Mouse (Mus musculus) thymus, adult 2 months (tissue): ENCODE measurements around the gene Prr15l. TPM values are rescaled to one million over a fixed set of nuclear protein-coding genes. Genes with fewer than 3 reads are reported as not detected.

ENCODE experiments used
- DNase-seq: peaks from one replicate; pipeline ENCODE4 v3.0.0; 2021
- H3K27ac ChIP-seq: fragments of 200-500 bp; 2 replicates; pipeline ENCODE4 v1.5.1; 2012; ENCODE audit warnings: low read length, control low read depth; ENCODE audit not compliant: control insufficient read depth, insufficient read depth
- H3K27me3 ChIP-seq: fragments of 200-500 bp; 2 replicates; pipeline ENCODE4 v1.6.1; 2012; ENCODE audit warnings: mild to moderate bottlenecking, low read length, moderate library complexity, mixed read lengths; ENCODE audit not compliant: control insufficient read depth, insufficient read depth
- H3K36me3 ChIP-seq: fragments of 200-500 bp; 2 replicates; pipeline ENCODE4 v1.6.1; 2012; ENCODE audit warnings: mild to moderate bottlenecking, low read length, moderate library complexity; ENCODE audit not compliant: control insufficient read depth, insufficient read depth
- H3K4me1 ChIP-seq: fragments of 200-500 bp; replicated peaks from 2 replicates; pipeline ENCODE4 v1.6.1; 2012; ENCODE audit warnings: low read length; ENCODE audit not compliant: control insufficient read depth, insufficient read depth
- H3K4me3 ChIP-seq: fragments of 200-500 bp; 2 replicates; pipeline ENCODE4 v1.5.1; 2012; ENCODE audit warnings: mild to moderate bottlenecking, low read length, control low read depth, moderate library complexity; ENCODE audit not compliant: control insufficient read depth, insufficient read depth
- CTCF ChIP-seq: fragments of 200-500 bp; IDR thresholded peaks from 2 replicates; pipeline ENCODE4 v1.5.1; 2012; ENCODE audit warnings: mild to moderate bottlenecking, control low read depth, low read length, moderate library complexity, borderline replicate concordance; ENCODE audit not compliant: control insufficient read depth, poor library complexity, insufficient read depth; ENCODE audit errors: extremely low read depth
- POLR2A ChIP-seq: fragments of 200-500 bp; IDR thresholded peaks from 2 replicates; pipeline ENCODE4 v1.6.1; 2012; ENCODE audit warnings: mild to moderate bottlenecking, low read length, control low read depth, moderate library complexity; ENCODE audit not compliant: control insufficient read depth, poor library complexity, insufficient read depth; ENCODE audit errors: extremely low read depth
- WGBS: fragments of 180-500 bp; shearing (Covaris S2); methylation state at CpG from one replicate; pipeline ENCODE4 v1.1.7; 2018; 5-methylcytosine and 5-hydroxymethylcytosine counted together
- polyA plus RNA-seq: library from polyadenylated mRNA; depleted of rRNA; stranded (reverse); fragments of >200 nt; gene quantifications from 2 replicates; pipeline ENCODE4 v1.2.3, GENCODE M21; 2012

Prr15l gene
- polyA plus RNA-seq, 1 experiment: 1.3 TPM

GRCm38 (mm10) chr11:96906431-96907161 lies 21.3 kb upstream of the Prr15l start:
- TF ChIP-seq CTCF: no peak
- TF ChIP-seq POLR2A: no peak
- 91% methylated on average over 15 of the region's 15 CpGs for WGBS
- Histone ChIP-seq H3K4me3 (no peak overlapping the region), H3K4me1 (peaks cover 7% of the 10 kb centered on the region), H3K36me3 (peaks cover 14% of the 10 kb centered on the region; the same call in 1 of the 2 replicates), H3K27ac (no peak overlapping the region), H3K27me3 (no peaks in the 10 kb centered on the region)
- DNase-seq: no peak

DNA sequence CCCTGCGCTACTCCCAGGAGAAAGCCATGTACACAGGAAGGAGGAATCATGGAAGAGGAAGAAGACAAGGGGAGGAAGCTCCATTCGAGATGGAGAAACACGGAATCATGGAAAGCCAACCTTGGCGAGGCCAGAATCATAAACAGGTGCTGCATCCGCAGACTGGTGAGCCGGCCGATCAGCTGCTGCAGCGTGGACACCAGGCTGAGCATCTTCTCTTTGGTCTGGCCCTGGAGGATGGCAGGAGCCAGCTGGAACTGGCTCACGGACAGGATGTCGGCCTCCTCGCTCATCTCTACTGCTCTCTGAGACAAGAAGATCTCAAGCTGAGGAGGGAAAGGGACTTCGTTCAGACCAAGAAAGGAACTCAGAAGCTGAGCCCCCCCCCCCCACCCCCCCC lies 19.3 kb upstream of the Prr15l start:
- Histone ChIP-seq H3K27ac (no peak overlapping the region), H3K36me3 (peaks cover 14% of the 10 kb centered on the region; the same call in 1 of the 2 replicates), H3K4me3 (no peak overlapping the region), H3K4me1 (peaks cover 27% of the 10 kb centered on the region), H3K27me3 (no peaks in the 10 kb centered on the region)
- WGBS: 98% methylated on average over 12 of the region's 12 CpGs
- no peak for TF ChIP-seq CTCF
- TF ChIP-seq POLR2A: no peak
- DNase-seq: no peak

GRCm38 (mm10) chr11:96910003-96910402 lies 17.9 kb upstream of the Prr15l start:
- Histone ChIP-seq H3K4me1 (peaks cover 29% of the 10 kb centered on the region), H3K4me3 (no peak overlapping the region), H3K27ac (no peak overlapping the region), H3K27me3 (no peaks in the 10 kb centered on the region), H3K36me3 (peaks cover 14% of the 10 kb centered on the region; the same call in 1 of the 2 replicates)
- TF ChIP-seq CTCF: peak; percentile 78; the same call in 1 of the 2 replicates
- no peak for TF ChIP-seq POLR2A
- 44% methylated on average over 7 of the region's 7 CpGs for WGBS
- peak; percentile 74 for DNase-seq

DNA sequence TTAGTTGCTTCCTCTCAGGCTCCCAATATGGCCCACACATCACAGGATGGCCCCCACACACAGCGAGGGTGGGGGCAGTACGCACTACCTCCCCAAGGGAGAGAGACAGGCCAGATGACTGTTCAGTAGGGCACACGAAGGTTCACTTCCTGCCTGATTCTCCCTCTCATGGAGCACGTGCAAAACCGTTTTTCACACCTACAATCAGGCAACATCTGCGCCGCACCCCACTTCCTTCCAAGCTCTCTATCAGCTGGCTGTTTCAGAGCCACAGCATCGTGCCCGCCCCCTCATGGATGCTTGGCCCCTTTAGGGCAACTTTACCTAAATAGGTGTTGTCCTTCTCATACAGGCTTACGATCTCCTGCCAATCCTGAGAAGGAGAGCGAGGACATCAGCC lies 15.2 kb upstream of the Prr15l start:
- H3K4me1 ChIP-seq: peaks cover 31% of the 10 kb centered on the region
- H3K4me3 ChIP-seq: no peak overlapping the region
- peak overlapping the region; percentile 80 for H3K27ac ChIP-seq
- H3K27me3 ChIP-seq: no peaks in the 10 kb centered on the region
- DNase-seq: peak; percentile 60
- 21% methylated on average over 11 of the region's 11 CpGs for WGBS
- 0 out of 2 replicates have a peak, but pooled peaks cover 11% of the 10 kb centered on the region for H3K36me3 ChIP-seq
- TF ChIP-seq POLR2A: no peak
- TF ChIP-seq CTCF: no peak

DNA sequence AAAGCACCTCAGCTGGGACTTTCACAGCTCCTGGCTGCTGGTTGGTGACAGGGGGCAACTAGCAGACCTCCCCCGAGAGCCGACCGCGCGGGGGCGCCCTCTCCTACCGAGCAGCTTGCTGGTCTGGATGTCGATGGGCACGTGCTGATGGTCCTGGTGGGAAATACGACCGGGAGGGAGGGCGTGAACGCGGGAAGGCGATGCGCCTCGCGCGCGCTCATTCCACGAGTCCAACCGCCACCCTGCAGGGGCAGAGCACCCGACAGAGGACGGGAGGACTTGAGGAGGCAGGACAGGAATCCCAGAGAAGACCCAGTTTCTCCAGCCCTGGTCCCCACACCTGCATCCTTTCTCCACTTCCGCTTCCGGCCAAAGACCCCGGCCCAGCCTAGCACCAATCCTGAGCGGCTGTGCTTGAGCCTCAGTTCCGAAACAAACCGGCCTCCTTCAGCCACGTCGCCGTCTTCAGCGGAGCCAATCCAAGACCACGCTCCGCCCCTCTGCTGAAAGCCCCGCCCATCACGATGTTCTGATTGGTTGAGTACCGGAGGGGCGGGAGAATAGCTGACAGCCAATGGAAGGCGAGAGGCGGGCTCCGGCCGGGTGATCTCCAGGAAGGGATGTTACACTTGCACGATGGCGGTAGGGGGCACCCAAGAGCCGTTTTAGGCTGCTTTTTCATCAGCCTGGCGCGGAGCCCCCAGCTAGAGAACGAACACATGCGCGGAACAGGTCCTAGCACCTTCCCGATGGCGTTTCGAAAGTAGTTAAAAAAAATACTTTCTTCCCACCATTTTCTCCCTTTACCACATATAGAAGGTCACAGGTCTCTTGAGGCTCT lies 11.6 kb upstream of the Prr15l start, which contains the start of gene Cdk5rap3:
Gene Cdk5rap3, minus strand, starts transcription at position 453 of the 841 bp plus-strand sequence.
- under 1% methylated on average over 55 of the region's 55 CpGs for WGBS
- Histone ChIP-seq H3K36me3 (0 out of 2 replicates have a peak, but pooled peaks cover under 1% of the 10 kb centered on the region), H3K4me1 (peaks cover 30% of the 10 kb centered on the region), H3K4me3 (peak within 1 kb of the TSS; percentile 69), H3K27me3 (no peaks in the 10 kb centered on the region), H3K27ac (peak within 1 kb of the TSS; percentile 55)
- TF ChIP-seq POLR2A (peak; percentile 86), CTCF (peak; percentile 82)
- peak; percentile 100 for DNase-seq

GRCm38 (mm10) chr11:96916885-96917396 lies 11.0 kb upstream of the Prr15l start:
- Histone ChIP-seq H3K4me1 (peaks cover 23% of the 10 kb centered on the region), H3K36me3 (no peaks in the 10 kb centered on the region), H3K27ac (no peak overlapping the region), H3K27me3 (no peaks in the 10 kb centered on the region), H3K4me3 (peak overlapping the region; percentile 2)
- DNase-seq: no peak
- 23% methylated on average over 13 of the region's 13 CpGs for WGBS
- TF ChIP-seq CTCF: no peak
- TF ChIP-seq POLR2A: no peak
